20 mouse cellular contexts compared by ENCODE assay signal in genomic region chr10:18141389-18141788, GRCm38 (mm10).
A peak's percentile ranks its signal among the peaks of the same experiment; 100 is the strongest.
DNase-seq lines count a peak whose midpoint lies in the region; ATAC-seq and TF ChIP-seq lines count a peak whose summit lies in the region.
"Had no signal": no experiment of that assay in that cellular context is flagged by ENCODE, and none has a peak within 500 bp of the region (broad histone marks: within the 10 kb centered on the region; RNA-seq: fewer than 3 reads in every experiment).

No protein-coding gene starts in this region.

- 0 out of 2 replicates have a peak, but pooled peaks cover 2% of the 10 kb centered on the region for H3K4me1 ChIP-seq in liver, postnatal 0 days (ENCODE audit: insufficient read depth)
- H3K4me1 ChIP-seq in liver, embryonic 12.5 days, result no peaks in the 10 kb centered on the region
- H3K4me1 ChIP-seq: forebrain, embryonic 13.5 days; heart, embryonic 13.5 days; limb, embryonic 15.5 days; neural tube, embryonic 12.5 days had no signal

- no peak overlapping the region for H3K4me2 ChIP-seq in liver, postnatal 0 days (ENCODE audit: low read depth, low read length)
- H3K4me2 ChIP-seq in liver, embryonic 12.5 days, result no peak overlapping the region
- H3K4me2 ChIP-seq: forebrain, embryonic 13.5 days; heart, embryonic 13.5 days; limb, embryonic 15.5 days; lung, embryonic 14.5 days; midbrain, embryonic 11.5 days; neural tube, embryonic 12.5 days had no signal

- peak; percentile 83 for ATAC-seq in liver, postnatal 0 days
- ATAC-seq in liver, embryonic 12.5 days, result no peak
- ATAC-seq in erythroblast, adult 5-6 weeks (replicated peaks; ENCODE audit: low FRiP score, poor library complexity, severe bottlenecking), result no peak
- ATAC-seq: forebrain, embryonic 13.5 days; hindbrain, embryonic 16.5 days; intestine, postnatal 0 days had no signal

- peak; percentile 24 for DNase-seq in adrenal gland, postnatal 14 days
- DNase-seq in adrenal gland, adult 8-10 months, result no peak
- DNase-seq in heart, adult 18-20 months, result peak; percentile 74 to 78
- no peak for DNase-seq in heart, postnatal 25 days (ENCODE audit: low spot score)
- peak; percentile 73 for DNase-seq in liver, postnatal 0 days
- DNase-seq in left cerebral cortex, adult 9 months (ENCODE audit: low spot score in 2 of 2), result no peak
- DNase-seq: cerebellum, postnatal 25 days; kidney, postnatal 14 days; lung, embryonic 14.5 days; lung, postnatal 4 days; thymus, postnatal 14 days had no signal

- H3K36me3 ChIP-seq in liver, postnatal 0 days (replicated peaks; ENCODE audit: insufficient read depth, low read length), result no peaks in the 10 kb centered on the region
- H3K36me3 ChIP-seq in liver, embryonic 12.5 days, result no peaks in the 10 kb centered on the region
- H3K36me3 ChIP-seq: heart, embryonic 13.5 days; limb, embryonic 15.5 days; neural tube, embryonic 12.5 days had no signal

- no peaks in the 10 kb centered on the region for H3K9me3 ChIP-seq in liver, postnatal 0 days (ENCODE audit: low read length)
- H3K9me3 ChIP-seq in liver, embryonic 12.5 days (replicated peaks), result no peaks in the 10 kb centered on the region
- H3K9me3 ChIP-seq: forebrain, embryonic 13.5 days; heart, embryonic 13.5 days; limb, embryonic 15.5 days; neural tube, embryonic 12.5 days had no signal

- no peak for TF ChIP-seq CTCF in liver, postnatal 0 days (IDR thresholded peaks at IDR 0.05; ENCODE audit: low read depth)

- no peak overlapping the region for H3K9ac ChIP-seq in liver, postnatal 0 days (replicated peaks)
- H3K9ac ChIP-seq in liver, embryonic 12.5 days, result no peak overlapping the region
- H3K9ac ChIP-seq: forebrain, embryonic 13.5 days; heart, embryonic 13.5 days; limb, embryonic 15.5 days; lung, embryonic 14.5 days; neural tube, embryonic 12.5 days had no signal

- 77% methylated on average over 2 of the region's 2 CpGs for WGBS in liver, postnatal 0 days (ENCODE audit: insufficient replicate concordance)
- WGBS in liver, embryonic 12.5 days (ENCODE audit: insufficient replicate concordance), result 68% methylated on average over 2 of the region's 2 CpGs

- no peak for TF ChIP-seq EP300 in liver, postnatal 0 days (IDR thresholded peaks at IDR 0.05; ENCODE audit: low read depth)

- H3K4me3 ChIP-seq in liver, postnatal 0 days (ENCODE audit: low read depth, low read length), result no peak overlapping the region
- no peak overlapping the region for H3K4me3 ChIP-seq in liver, embryonic 12.5 days
- H3K4me3 ChIP-seq: forebrain, embryonic 13.5 days; heart, embryonic 13.5 days; limb, embryonic 15.5 days; neural tube, embryonic 12.5 days had no signal

- no peaks in the 10 kb centered on the region for H3K27me3 ChIP-seq in liver, postnatal 0 days (ENCODE audit: insufficient read depth, low read length)
- H3K27me3 ChIP-seq in liver, embryonic 12.5 days (replicated peaks), result no peaks in the 10 kb centered on the region
- H3K27me3 ChIP-seq: forebrain, embryonic 13.5 days; heart, embryonic 13.5 days; limb, embryonic 15.5 days; neural tube, embryonic 12.5 days had no signal

- H3K27ac ChIP-seq in liver, postnatal 0 days (ENCODE audit: low read depth), result no peak overlapping the region
- H3K27ac ChIP-seq in liver, embryonic 12.5 days, result no peak overlapping the region
- H3K27ac ChIP-seq: forebrain, embryonic 13.5 days; heart, embryonic 13.5 days; limb, embryonic 15.5 days; neural tube, embryonic 12.5 days had no signal

- intact Hi-C loops in heart, postnatal 25 days (cut with DNase I), result no loop called here

Comparison
In these comparisons a context has a peak if more than half of its experiments do, and no peak if none do; other contexts are left out.
1. DNase-seq: peak in adrenal gland, postnatal 14 days (single experiment), heart, adult 18-20 months (2 of 2) and liver, postnatal 0 days (single experiment); none in adrenal gland, adult 8-10 months (single experiment), heart, postnatal 25 days (single experiment) and left cerebral cortex, adult 9 months (0 of 2).